Mouse (Mus musculus) liver, postnatal 0 days (tissue): ENCODE data around the gene Ctrl. TPM values are rescaled to one million over a fixed set of nuclear protein-coding genes. Genes with fewer than 3 reads are reported as not detected.
"Not testable (repeated sequence)": the region's sequence is repeated elsewhere in the genome, so short reads cannot be mapped to it uniquely, and the experiment has no call there.

ENCODE experiments used
- ATAC-seq: fragments of 200-750 bp; cut with Nextera tagmentation; 2 replicates; pipeline ENCODE4 v1.8.0; 2017; ENCODE audit warnings: mild to moderate bottlenecking, moderate library complexity
- DNase-seq: peaks from one replicate; pipeline ENCODE4 v3.0.0-alpha.2; 2016
- H3K27ac ChIP-seq: fragments of 300-500 bp; sonication (generic); 2 replicates; pipeline ENCODE4 v1.5.1; 2014; ENCODE audit warnings: antibody characterized with exemption, moderate library complexity, mild to moderate bottlenecking, low read depth
- H3K27me3 ChIP-seq: fragments of 300-500 bp; sonication (generic); 2 replicates; pipeline ENCODE4 v1.6.1; 2014; ENCODE audit warnings: low read length, control low read depth, mixed read lengths; ENCODE audit not compliant: insufficient read depth
- H3K36me3 ChIP-seq: fragments of 300-500 bp; sonication (generic); replicated peaks from 2 replicates; pipeline ENCODE4 v1.6.1; 2014; ENCODE audit warnings: mild to moderate bottlenecking, control low read depth, low read length, moderate library complexity, mixed read lengths; ENCODE audit not compliant: insufficient read depth
- H3K4me1 ChIP-seq: fragments of 300-500 bp; sonication (generic); 2 replicates; pipeline ENCODE4 v1.6.1; 2014; ENCODE audit warnings: antibody characterized with exemption, mild to moderate bottlenecking, control low read depth; ENCODE audit not compliant: insufficient read depth
- H3K4me2 ChIP-seq: fragments of 300-500 bp; sonication (generic); 2 replicates; pipeline ENCODE4 v1.6.1; 2014; ENCODE audit warnings: low read depth, mild to moderate bottlenecking, low read length, moderate library complexity, mixed read lengths
- H3K4me3 ChIP-seq: fragments of 300-500 bp; sonication (generic); 2 replicates; pipeline ENCODE4 v1.5.1; 2014; ENCODE audit warnings: low read depth, low read length
- H3K9ac ChIP-seq: fragments of 300-500 bp; sonication (generic); replicated peaks from 2 replicates; pipeline ENCODE4 v1.6.1; 2014; ENCODE audit warnings: mild to moderate bottlenecking, moderate library complexity
- H3K9me3 ChIP-seq: fragments of 300-500 bp; sonication (generic); 2 replicates; pipeline ENCODE4 v1.6.1; 2016; ENCODE audit warnings: mild to moderate bottlenecking, control low read depth, low read length, mixed read lengths
- CTCF ChIP-seq: sonication (generic); IDR thresholded peaks from 2 replicates; pipeline ENCODE4 v1.5.1; 2016; ENCODE audit warnings: antibody characterized with exemption, low read depth
- EP300 ChIP-seq: IDR thresholded peaks from 2 replicates; pipeline ENCODE4 v1.6.1; 2016; ENCODE audit warnings: antibody characterized with exemption, low read depth, mild to moderate bottlenecking
- WGBS: fragments of 180-500 bp; shearing (Covaris S2); extraction: QIAGEN DNeasy Blood & Tissue Kit; methylation state at CpG from one replicate; pipeline ENCODE4 v1.1.7; 2014; ENCODE audit not compliant: insufficient replicate concordance; 5-methylcytosine and 5-hydroxymethylcytosine counted together
- polyA plus RNA-seq: library from polyadenylated mRNA; unstranded; fragments of >200 nt; fragmentation: Nextera tagmentation; extraction: Ambion mirVana; gene quantifications from 2 replicates; pipeline ENCODE4 v1.2.1, GENCODE M21; 2015

Gene Ctrl
- 0.16 and 0.31 TPM in 2 replicates for polyA plus RNA-seq

GRCm38 (mm10) chr8:105933762-105934161, at the start of gene Ctrl:
Gene Ctrl, minus strand, starts transcription at chr8:105933862.
- Histone ChIP-seq H3K9me3 (no peaks in the 10 kb centered on the region), H3K4me2 (no peak within 1 kb of the TSS), H3K9ac (no peak within 1 kb of the TSS), H3K4me3 (no peak within 1 kb of the TSS), H3K4me1 (peaks cover 12% of the 10 kb centered on the region), H3K27ac (no peak within 1 kb of the TSS), H3K36me3 (peaks cover 28% of the 10 kb centered on the region), H3K27me3 (no peaks in the 10 kb centered on the region)
- DNase-seq (no peak), ATAC-seq (no peak)
- 82% methylated on average over 2 of the region's 2 CpGs for WGBS
- TF ChIP-seq CTCF (no peak), EP300 (no peak)

GRCm38 (mm10) chr8:105983406-105983805, 49.7 kb upstream of the Ctrl start:
- H3K4me1 ChIP-seq, result not testable (repeated sequence)
- 41% methylated on average over 10 of the region's 11 CpGs for WGBS

DNA sequence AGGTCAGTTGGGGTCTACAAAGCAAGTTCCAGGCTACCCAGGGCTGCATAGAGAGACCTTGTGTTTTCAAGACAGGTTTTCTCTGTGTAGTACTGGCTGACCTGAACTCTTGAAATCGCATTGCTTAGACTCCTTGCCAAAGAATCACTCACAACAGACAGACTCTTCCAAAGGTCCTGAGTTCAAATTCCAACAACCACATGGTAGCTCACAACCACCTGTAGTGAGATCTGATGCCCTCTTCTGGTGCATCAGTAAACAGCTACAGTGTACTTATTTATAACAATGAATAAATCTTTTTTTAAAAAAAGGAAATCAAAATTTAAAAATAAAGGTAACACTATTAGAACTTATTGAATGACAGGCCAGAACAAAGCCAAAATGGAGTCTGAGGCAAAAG, 47.5 kb upstream of the Ctrl start:
- DNase-seq (no peak), ATAC-seq (no peak)
- H3K4me1 ChIP-seq, result no peaks in the 10 kb centered on the region; the same call in 1 of the 2 replicates
- TF ChIP-seq CTCF, result peak; percentile 29; the same call in 1 of the 2 replicates
- TF ChIP-seq EP300, result no peak
- no peak overlapping the region for H3K9ac ChIP-seq
- H3K4me2 ChIP-seq, result no peak overlapping the region
- no peak overlapping the region for H3K4me3 ChIP-seq
- no peaks in the 10 kb centered on the region for H3K27me3 ChIP-seq
- no peak overlapping the region for H3K27ac ChIP-seq
- 89% methylated on average over 1 of the region's 1 CpGs for WGBS
- no peaks in the 10 kb centered on the region for H3K9me3 ChIP-seq
- H3K36me3 ChIP-seq, result no peaks in the 10 kb centered on the region

More at GRCm38 (mm10) chr8:105983406-105983805, 49.7 kb upstream of the Ctrl start:
- not testable (repeated sequence) for H3K27me3 ChIP-seq, H3K4me2 ChIP-seq, H3K9me3 ChIP-seq, H3K36me3 ChIP-seq, H3K27ac ChIP-seq, H3K9ac ChIP-seq, H3K4me3 ChIP-seq, ATAC-seq, DNase-seq

DNA sequence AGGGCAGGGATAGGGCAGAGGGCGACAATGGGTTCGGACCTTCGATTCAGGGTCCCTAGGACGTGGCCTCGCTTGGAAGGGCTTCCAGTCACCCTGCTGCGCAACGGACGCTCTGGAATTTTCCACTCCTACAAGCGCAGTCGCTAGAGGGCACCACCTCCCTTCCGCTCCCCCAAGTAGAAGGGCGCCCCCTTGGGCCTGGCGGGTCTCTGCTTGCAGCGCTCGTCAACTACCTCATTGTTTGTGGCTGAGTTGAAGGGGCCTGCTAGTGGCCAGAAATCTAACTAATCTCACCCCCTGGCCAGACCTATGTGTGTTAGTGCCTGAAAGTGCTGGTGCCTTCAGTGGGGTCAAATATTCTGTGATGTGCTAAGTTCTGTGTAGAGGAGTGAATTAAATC, 45.7 kb upstream of the Ctrl start, which contains the start of gene Dpep3:
Gene Dpep3, minus strand, starts transcription at position 105 of the 400 bp plus-strand sequence.
- 96% methylated on average over 15 of the region's 15 CpGs for WGBS

DNA sequence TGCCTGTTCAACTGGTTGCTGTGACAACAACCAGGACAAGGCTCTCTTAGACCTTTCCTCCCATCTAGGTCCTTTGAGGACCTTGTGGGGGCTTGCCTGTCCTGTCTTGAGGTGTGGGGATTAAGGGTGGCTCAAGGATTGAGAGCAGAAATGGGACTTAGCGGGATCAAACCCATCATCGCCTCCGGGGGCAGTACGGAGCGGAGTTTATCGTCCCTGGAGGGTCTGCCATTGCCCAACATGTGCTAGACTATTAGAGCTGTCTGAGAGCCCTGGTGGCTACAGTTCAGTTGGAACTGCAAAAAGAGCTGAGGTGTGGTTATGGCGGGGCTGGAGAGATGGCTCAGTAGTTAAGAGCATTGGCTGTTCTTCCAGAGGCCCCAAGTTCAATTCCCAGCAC, 41.7 kb upstream of the Ctrl start:
- Histone ChIP-seq H3K4me3 (no peak overlapping the region), H3K36me3 (no peaks in the 10 kb centered on the region), H3K4me2 (no peak overlapping the region), H3K9me3 (no peaks in the 10 kb centered on the region), H3K4me1 (no peaks in the 10 kb centered on the region), H3K27ac (no peak overlapping the region), H3K27me3 (no peaks in the 10 kb centered on the region), H3K9ac (no peak overlapping the region)
- TF ChIP-seq EP300 (no peak), CTCF (no peak)
- DNase-seq (no peak), ATAC-seq (no peak)
- WGBS, result 64% methylated on average over 7 of the region's 7 CpGs

More for the DNA sequence above, 45.7 kb upstream of the Ctrl start, which contains the start of gene Dpep3:
- DNase-seq, result no peak
- H3K9ac ChIP-seq, result no peak within 1 kb of the TSS
- no peak within 1 kb of the TSS for H3K4me2 ChIP-seq
- TF ChIP-seq CTCF (0 out of 2 replicates have a peak, but pooled peaks have one; percentile 18), EP300 (no peak)
- no peaks in the 10 kb centered on the region for H3K36me3 ChIP-seq
- no peaks in the 10 kb centered on the region for H3K27me3 ChIP-seq
- H3K4me3 ChIP-seq, result no peak within 1 kb of the TSS
- H3K4me1 ChIP-seq, result no peaks in the 10 kb centered on the region; the same call in 1 of the 2 replicates
- no peaks in the 10 kb centered on the region for H3K9me3 ChIP-seq
- no peak for ATAC-seq
- H3K27ac ChIP-seq, result no peak within 1 kb of the TSS

GRCm38 (mm10) chr8:105971019-105971720, 37.5 kb upstream of the Ctrl start:
- Histone ChIP-seq H3K27ac (no peak overlapping the region), H3K36me3 (no peaks in the 10 kb centered on the region), H3K27me3 (0 out of 2 replicates have a peak, but pooled peaks cover 3% of the 10 kb centered on the region), H3K4me2 (no peak overlapping the region), H3K4me1 (peaks cover 10% of the 10 kb centered on the region), H3K9me3 (no peaks in the 10 kb centered on the region), H3K4me3 (no peak overlapping the region), H3K9ac (no peak overlapping the region)
- TF ChIP-seq CTCF, result no peak
- TF ChIP-seq EP300, result no peak
- ATAC-seq, result no peak
- WGBS, result 78% methylated on average over 8 of the region's 8 CpGs
- DNase-seq, result no peak
